Mouse (Mus musculus): ENCODE measurements at regions not wholly inside any gene's neighbourhood (a gene's known extent, or its start where the extent isn't known, plus 50 kb on each side); places are given as distances from the start of the nearest gene placed in this dataset.
A peak's percentile ranks its signal among the peaks of the same experiment; 100 is the strongest.

- Histone ChIP-seq H3K27ac (replicated peaks; ENCODE audit: low read depth, low read length) (no peak overlapping the region), H3K27me3 (ENCODE audit: control insufficient read depth, insufficient read depth, low read length) (no peaks in the 10 kb centered on the region), H3K4me2 (ENCODE audit: low read depth, low read length) (no peak overlapping the region), H3K36me3 (replicated peaks; ENCODE audit: control insufficient read depth, insufficient read depth, low read depth, low read length) (no peaks in the 10 kb centered on the region), H3K9ac (replicated peaks; ENCODE audit: low read length) (no peak overlapping the region), H3K4me3 (ENCODE audit: low read depth, low read length) (no peak overlapping the region), H3K4me1 (ENCODE audit: control insufficient read depth, insufficient read depth, low read length) (no peaks in the 10 kb centered on the region), H3K9me3 (replicated peaks; ENCODE audit: control insufficient read depth, low read length) (no peaks in the 10 kb centered on the region)
- DNase-seq (ENCODE audit: low spot score) (no peak), ATAC-seq (replicated peaks; ENCODE audit: insufficient number of reproducible peaks, low FRiP score, low TSS enrichment, low read depth) (no peak)
- 92% methylated on average over 5 of the region's 5 CpGs for WGBS
These were observed 1374.3 kb upstream of the A1bg start for GRCm38 (mm10) chr15:62297138-62297537.

GRCm38 (mm10) chr15:62295233-62295927, 1372.6 kb upstream of the A1bg start:
- 32% methylated on average over 8 of the region's 8 CpGs for WGBS

GRCm38 (mm10) chr15:62294786-62295185, 1372.0 kb upstream of the A1bg start:
- H3K27ac ChIP-seq (replicated peaks; ENCODE audit: low read depth, low read length): no peak overlapping the region
- no peaks in the 10 kb centered on the region for H3K27me3 ChIP-seq (ENCODE audit: control insufficient read depth, insufficient read depth, low read length)
- H3K4me3 ChIP-seq (ENCODE audit: low read depth, low read length): no peak overlapping the region
- no peak for ATAC-seq (replicated peaks; ENCODE audit: insufficient number of reproducible peaks, low FRiP score, low TSS enrichment, low read depth)
- H3K4me1 ChIP-seq (ENCODE audit: control insufficient read depth, insufficient read depth, low read length): no peaks in the 10 kb centered on the region
- no peaks in the 10 kb centered on the region for H3K9me3 ChIP-seq (replicated peaks; ENCODE audit: control insufficient read depth, low read length)
- DNase-seq (ENCODE audit: low spot score): no peak
- H3K9ac ChIP-seq (replicated peaks; ENCODE audit: low read length): no peak overlapping the region
- no peaks in the 10 kb centered on the region for H3K36me3 ChIP-seq (replicated peaks; ENCODE audit: control insufficient read depth, insufficient read depth, low read depth, low read length)
- 54% methylated on average over 3 of the region's 3 CpGs for WGBS
- no peak overlapping the region for H3K4me2 ChIP-seq (ENCODE audit: low read depth, low read length)

More at GRCm38 (mm10) chr15:62295233-62295927, 1372.6 kb upstream of the A1bg start:
- Histone ChIP-seq H3K27ac (replicated peaks; ENCODE audit: low read depth, low read length) (no peak overlapping the region), H3K36me3 (replicated peaks; ENCODE audit: control insufficient read depth, insufficient read depth, low read depth, low read length) (no peaks in the 10 kb centered on the region), H3K9ac (replicated peaks; ENCODE audit: low read length) (no peak overlapping the region), H3K9me3 (replicated peaks; ENCODE audit: control insufficient read depth, low read length) (no peaks in the 10 kb centered on the region), H3K4me2 (ENCODE audit: low read depth, low read length) (no peak overlapping the region), H3K27me3 (ENCODE audit: control insufficient read depth, insufficient read depth, low read length) (no peaks in the 10 kb centered on the region), H3K4me3 (ENCODE audit: low read depth, low read length) (no peak overlapping the region), H3K4me1 (ENCODE audit: control insufficient read depth, insufficient read depth, low read length) (no peaks in the 10 kb centered on the region)
- no peak for DNase-seq (ENCODE audit: low spot score)
- no peak for ATAC-seq (replicated peaks; ENCODE audit: insufficient number of reproducible peaks, low FRiP score, low TSS enrichment, low read depth)

- Histone ChIP-seq H3K4me3 (ENCODE audit: low read depth, low read length) (no peak overlapping the region), H3K27ac (replicated peaks; ENCODE audit: low read depth, low read length) (no peak overlapping the region), H3K9me3 (replicated peaks; ENCODE audit: control insufficient read depth, low read length) (no peaks in the 10 kb centered on the region), H3K27me3 (ENCODE audit: control insufficient read depth, insufficient read depth, low read length) (no peaks in the 10 kb centered on the region), H3K36me3 (replicated peaks; ENCODE audit: control insufficient read depth, insufficient read depth, low read depth, low read length) (no peaks in the 10 kb centered on the region), H3K4me1 (ENCODE audit: control insufficient read depth, insufficient read depth, low read length) (no peaks in the 10 kb centered on the region), H3K4me2 (ENCODE audit: low read depth, low read length) (no peak overlapping the region), H3K9ac (replicated peaks; ENCODE audit: low read length) (no peak overlapping the region)
- no peak for DNase-seq (ENCODE audit: low spot score)
- 83% methylated on average over 3 of the region's 3 CpGs for WGBS
- no peak for ATAC-seq (replicated peaks; ENCODE audit: insufficient number of reproducible peaks, low FRiP score, low TSS enrichment, low read depth)
These were observed 1370.1 kb upstream of the A1bg start for GRCm38 (mm10) chr15:62292876-62293275.

GRCm38 (mm10) chr15:62290687-62291086, 1367.9 kb upstream of the A1bg start:
- 92% methylated on average over 4 of the region's 4 CpGs for WGBS
- Histone ChIP-seq H3K9ac (replicated peaks; ENCODE audit: low read length) (no peak overlapping the region), H3K27me3 (ENCODE audit: control insufficient read depth, insufficient read depth, low read length) (no peaks in the 10 kb centered on the region), H3K9me3 (replicated peaks; ENCODE audit: control insufficient read depth, low read length) (no peaks in the 10 kb centered on the region), H3K27ac (replicated peaks; ENCODE audit: low read depth, low read length) (no peak overlapping the region), H3K4me2 (ENCODE audit: low read depth, low read length) (no peak overlapping the region), H3K36me3 (replicated peaks; ENCODE audit: control insufficient read depth, insufficient read depth, low read depth, low read length) (no peaks in the 10 kb centered on the region), H3K4me3 (ENCODE audit: low read depth, low read length) (no peak overlapping the region), H3K4me1 (ENCODE audit: control insufficient read depth, insufficient read depth, low read length) (no peaks in the 10 kb centered on the region)
- DNase-seq (ENCODE audit: low spot score) (no peak), ATAC-seq (replicated peaks; ENCODE audit: insufficient number of reproducible peaks, low FRiP score, low TSS enrichment, low read depth) (no peak)

- no peak overlapping the region for H3K4me3 ChIP-seq (ENCODE audit: low read depth, low read length)
- H3K36me3 ChIP-seq (replicated peaks; ENCODE audit: control insufficient read depth, insufficient read depth, low read depth, low read length): no peaks in the 10 kb centered on the region
- H3K27me3 ChIP-seq (ENCODE audit: control insufficient read depth, insufficient read depth, low read length): no peaks in the 10 kb centered on the region
- WGBS: 40% methylated on average over 11 of the region's 11 CpGs
- no peak overlapping the region for H3K27ac ChIP-seq (replicated peaks; ENCODE audit: low read depth, low read length)
- ATAC-seq (replicated peaks; ENCODE audit: insufficient number of reproducible peaks, low FRiP score, low TSS enrichment, low read depth) (no peak), DNase-seq (ENCODE audit: low spot score) (peak; percentile 71)
- H3K4me1 ChIP-seq (ENCODE audit: control insufficient read depth, insufficient read depth, low read length): no peaks in the 10 kb centered on the region
- H3K9me3 ChIP-seq (replicated peaks; ENCODE audit: control insufficient read depth, low read length): no peaks in the 10 kb centered on the region
- no peak overlapping the region for H3K4me2 ChIP-seq (ENCODE audit: low read depth, low read length)
- no peak overlapping the region for H3K9ac ChIP-seq (replicated peaks; ENCODE audit: low read length)
These were observed 1364.1 kb upstream of the A1bg start for GRCm38 (mm10) chr15:62286666-62287655.

GRCm38 (mm10) chr15:62284606-62285531, 1362.1 kb upstream of the A1bg start:
- H3K27ac ChIP-seq (replicated peaks; ENCODE audit: low read depth, low read length): no peak overlapping the region
- H3K36me3 ChIP-seq (replicated peaks; ENCODE audit: control insufficient read depth, insufficient read depth, low read depth, low read length): no peaks in the 10 kb centered on the region
- H3K9ac ChIP-seq (replicated peaks; ENCODE audit: low read length): no peak overlapping the region
- no peak overlapping the region for H3K4me3 ChIP-seq (ENCODE audit: low read depth, low read length)
- DNase-seq (ENCODE audit: low spot score) (no peak), ATAC-seq (replicated peaks; ENCODE audit: insufficient number of reproducible peaks, low FRiP score, low TSS enrichment, low read depth) (no peak)
- no peaks in the 10 kb centered on the region for H3K9me3 ChIP-seq (replicated peaks; ENCODE audit: control insufficient read depth, low read length)
- H3K27me3 ChIP-seq (ENCODE audit: control insufficient read depth, insufficient read depth, low read length): no peaks in the 10 kb centered on the region
- 92% methylated on average over 7 of the region's 7 CpGs for WGBS
- H3K4me1 ChIP-seq (ENCODE audit: control insufficient read depth, insufficient read depth, low read length): no peaks in the 10 kb centered on the region
- no peak overlapping the region for H3K4me2 ChIP-seq (ENCODE audit: low read depth, low read length)

Measured in embryonic facial prominence, embryonic 11.5 days (tissue).